Mouse (Mus musculus) kidney, embryonic 16.5 days (tissue): Measurements from ENCODE around the gene Ralgapa2. TPM values are rescaled to one million over a fixed set of nuclear protein-coding genes. Genes with fewer than 3 reads are reported as not detected.
"Not testable (repeated sequence)": the region's sequence is repeated elsewhere in the genome, so short reads cannot be mapped to it uniquely, and the experiment has no call there.

Source experiments
- ATAC-seq: fragments of 200-750 bp; cut with Nextera tagmentation; 2 replicates; pipeline ENCODE4 v1.8.0; 2017; ENCODE audit warnings: moderate TSS enrichment; ENCODE audit not compliant: low FRiP score, low TSS enrichment
- H3K27ac ChIP-seq: fragments of 300-500 bp; sonication (generic); 2 replicates; pipeline ENCODE4 v1.5.1; 2014; ENCODE audit warnings: low read length
- H3K27me3 ChIP-seq: fragments of 300-500 bp; sonication (generic); 2 replicates; pipeline ENCODE4 v1.6.1; 2014; ENCODE audit warnings: low read length, control low read depth, mixed read lengths; ENCODE audit not compliant: insufficient read depth
- H3K36me3 ChIP-seq: fragments of 300-500 bp; sonication (generic); 2 replicates; pipeline ENCODE4 v1.6.1; 2014; ENCODE audit warnings: low read length, control low read depth, mixed read lengths; ENCODE audit not compliant: insufficient read depth
- H3K4me1 ChIP-seq: fragments of 300-500 bp; sonication (generic); 2 replicates; pipeline ENCODE4 v1.6.1; 2014; ENCODE audit warnings: low read length, control low read depth, mixed read lengths; ENCODE audit not compliant: insufficient read depth
- H3K4me2 ChIP-seq: fragments of 300-500 bp; sonication (generic); replicated peaks from 2 replicates; pipeline ENCODE4 v1.6.1; 2014; ENCODE audit warnings: low read depth, low read length
- H3K4me3 ChIP-seq: fragments of 300-500 bp; sonication (generic); 2 replicates; pipeline ENCODE4 v1.5.1; 2014; ENCODE audit warnings: mild to moderate bottlenecking, low read length
- H3K9ac ChIP-seq: fragments of 300-500 bp; sonication (generic); replicated peaks from 2 replicates; pipeline ENCODE4 v1.6.1; 2014; ENCODE audit warnings: low read length
- H3K9me3 ChIP-seq: fragments of 300-500 bp; sonication (generic); 2 replicates; pipeline ENCODE4 v1.6.1; 2016; ENCODE audit warnings: low read length, control low read depth
- WGBS: fragments of 180-500 bp; shearing (Covaris S2); extraction: QIAGEN DNeasy Blood & Tissue Kit; methylation state at CpG from one replicate; pipeline ENCODE4 v1.1.7; 2014; 5-methylcytosine and 5-hydroxymethylcytosine counted together
- polyA plus RNA-seq: library from polyadenylated mRNA; unstranded; fragments of >200 nt; fragmentation: Nextera tagmentation; extraction: Ambion mirVana; gene quantifications from 2 replicates; pipeline ENCODE4 v1.2.1, GENCODE M21; 2015

Ralgapa2 gene
- polyA plus RNA-seq, 1 experiment from 2014 or later: 6.8 TPM

GRCm38 (mm10) chr2:146482859-146483258 is 29.3 kb downstream of the Ralgapa2 start:
- Histone ChIP-seq H3K27me3 (no peaks in the 10 kb centered on the region), H3K36me3 (no peaks in the 10 kb centered on the region), H3K4me2 (no peak overlapping the region), H3K4me1 (no peaks in the 10 kb centered on the region), H3K4me3 (no peak overlapping the region), H3K9ac (no peak overlapping the region), H3K27ac (no peak overlapping the region), H3K9me3 (no peaks in the 10 kb centered on the region)
- no peak for ATAC-seq

GRCm38 (mm10) chr2:146477491-146477890 is 34.7 kb downstream of the Ralgapa2 start:
- Histone ChIP-seq H3K9ac (no peak overlapping the region), H3K27me3 (no peaks in the 10 kb centered on the region), H3K36me3 (no peaks in the 10 kb centered on the region), H3K4me2 (no peak overlapping the region), H3K9me3 (no peaks in the 10 kb centered on the region), H3K4me3 (no peak overlapping the region), H3K4me1 (no peaks in the 10 kb centered on the region), H3K27ac (no peak overlapping the region)
- no peak for ATAC-seq
- WGBS: 96% methylated on average over 4 of the region's 4 CpGs

- Histone ChIP-seq H3K9ac (no peak overlapping the region), H3K27me3 (no peaks in the 10 kb centered on the region), H3K4me3 (no peak overlapping the region), H3K27ac (no peak overlapping the region), H3K4me1 (no peaks in the 10 kb centered on the region), H3K36me3 (no peaks in the 10 kb centered on the region), H3K9me3 (no peaks in the 10 kb centered on the region), H3K4me2 (no peak overlapping the region)
- 89% methylated on average over 6 of the region's 6 CpGs for WGBS
- ATAC-seq: no peak
Measured at GRCm38 (mm10) chr2:146476428-146476972, 35.6 kb downstream of the Ralgapa2 start.

- Histone ChIP-seq H3K27me3 (no peaks in the 10 kb centered on the region), H3K4me3 (no peak overlapping the region), H3K4me1 (no peaks in the 10 kb centered on the region), H3K9ac (no peak overlapping the region), H3K36me3 (no peaks in the 10 kb centered on the region), H3K4me2 (no peak overlapping the region), H3K27ac (no peak overlapping the region), H3K9me3 (no peaks in the 10 kb centered on the region)
- no peak for ATAC-seq
Measured at GRCm38 (mm10) chr2:146476001-146476400, 36.1 kb downstream of the Ralgapa2 start.

GRCm38 (mm10) chr2:146470947-146471346 is 41.2 kb downstream of the Ralgapa2 start:
- no peaks in the 10 kb centered on the region for H3K4me1 ChIP-seq
- H3K4me3 ChIP-seq: no peak overlapping the region
- no peak overlapping the region for H3K27ac ChIP-seq
- H3K4me2 ChIP-seq: no peak overlapping the region
- no peak for ATAC-seq
- H3K27me3 ChIP-seq: no peaks in the 10 kb centered on the region
- 75% methylated on average over 5 of the region's 5 CpGs for whole genome bisulfite sequencing
- H3K36me3 ChIP-seq: no peaks in the 10 kb centered on the region
- H3K9ac ChIP-seq: no peak overlapping the region
- H3K9me3 ChIP-seq: no peaks in the 10 kb centered on the region

GRCm38 (mm10) chr2:146469707-146470420 is 42.3 kb downstream of the Ralgapa2 start:
- Histone ChIP-seq H3K36me3 (no peaks in the 10 kb centered on the region), H3K9me3 (no peaks in the 10 kb centered on the region), H3K27me3 (no peaks in the 10 kb centered on the region), H3K4me2 (no peak overlapping the region), H3K27ac (no peak overlapping the region), H3K9ac (no peak overlapping the region), H3K4me3 (no peak overlapping the region), H3K4me1 (no peaks in the 10 kb centered on the region)
- 49% methylated on average over 12 of the region's 12 CpGs for WGBS
- peak; percentile 63; the same call in 1 of the 2 replicates for ATAC-seq

GRCm38 (mm10) chr2:146468898-146469297 is 43.2 kb downstream of the Ralgapa2 start:
- Histone ChIP-seq H3K27me3 (no peaks in the 10 kb centered on the region), H3K9ac (no peak overlapping the region), H3K4me2 (no peak overlapping the region), H3K4me3 (no peak overlapping the region), H3K27ac (no peak overlapping the region), H3K9me3 (no peaks in the 10 kb centered on the region), H3K36me3 (no peaks in the 10 kb centered on the region), H3K4me1 (no peaks in the 10 kb centered on the region)
- WGBS: 84% methylated on average over 2 of the region's 2 CpGs
- no peak for ATAC-seq

GRCm38 (mm10) chr2:146468016-146468415 is 44.1 kb downstream of the Ralgapa2 start:
- no peak overlapping the region for H3K9ac ChIP-seq
- no peak overlapping the region for H3K4me3 ChIP-seq
- no peaks in the 10 kb centered on the region for H3K27me3 ChIP-seq
- no peak overlapping the region for H3K27ac ChIP-seq
- no peaks in the 10 kb centered on the region for H3K4me1 ChIP-seq
- no peak overlapping the region for H3K4me2 ChIP-seq
- H3K9me3 ChIP-seq: no peaks in the 10 kb centered on the region
- no peaks in the 10 kb centered on the region for H3K36me3 ChIP-seq
- no peak for ATAC-seq
- 83% methylated on average over 4 of the region's 4 CpGs for WGBS

GRCm38 (mm10) chr2:146466811-146467210 is 45.3 kb downstream of the Ralgapa2 start:
- 87% methylated on average over 3 of the region's 3 CpGs for WGBS
- not testable (repeated sequence) for H3K9ac ChIP-seq, H3K27me3 ChIP-seq, H3K36me3 ChIP-seq, H3K4me3 ChIP-seq, H3K4me2 ChIP-seq, H3K27ac ChIP-seq, H3K9me3 ChIP-seq, ATAC-seq, H3K4me1 ChIP-seq

- H3K4me2 ChIP-seq: no peak overlapping the region
- 43% methylated on average over 2 of the region's 2 CpGs for WGBS
Measured at GRCm38 (mm10) chr2:146457494-146457893, 54.6 kb downstream of the Ralgapa2 start.

More at GRCm38 (mm10) chr2:146457494-146457893, 54.6 kb downstream of the Ralgapa2 start:
- peak; percentile 59; the same call in 1 of the 2 replicates for ATAC-seq
- Histone ChIP-seq H3K9me3 (no peaks in the 10 kb centered on the region), H3K4me3 (no peak overlapping the region), H3K27ac (peak overlapping the region; percentile 29; the same call in 1 of the 2 replicates), H3K27me3 (no peaks in the 10 kb centered on the region), H3K4me1 (0 out of 2 replicates have a peak, but pooled peaks cover 2% of the 10 kb centered on the region), H3K36me3 (no peaks in the 10 kb centered on the region), H3K9ac (no peak overlapping the region)
